Mouse (Mus musculus) neural tube, embryonic 15.5 days (tissue): Measurements from ENCODE around the gene Card11. TPM values are rescaled to one million over a fixed set of nuclear protein-coding genes. Genes with fewer than 3 reads are reported as not detected.

Experiments
- ATAC-seq: fragments of 200-750 bp; cut with Nextera tagmentation; 2 replicates; pipeline ENCODE4 v1.8.0; 2017; ENCODE audit warnings: mild to moderate bottlenecking, moderate TSS enrichment, moderate library complexity; ENCODE audit not compliant: low FRiP score
- H3K27ac ChIP-seq: fragments of 300-500 bp; sonication (generic); replicated peaks from 2 replicates; pipeline ENCODE4 v1.5.1; 2015; ENCODE audit warnings: mild to moderate bottlenecking, inconsistent platforms
- H3K27me3 ChIP-seq: fragments of 300-500 bp; sonication (generic); replicated peaks from 2 replicates; pipeline ENCODE4 v1.6.1; 2015; ENCODE audit warnings: inconsistent platforms
- H3K36me3 ChIP-seq: fragments of 300-500 bp; sonication (generic); 2 replicates; pipeline ENCODE4 v1.6.1; 2015; ENCODE audit warnings: inconsistent platforms
- H3K4me1 ChIP-seq: fragments of 300-500 bp; sonication (generic); 2 replicates; pipeline ENCODE4 v1.6.1; 2015; ENCODE audit warnings: inconsistent platforms
- H3K4me2 ChIP-seq: fragments of 300-500 bp; sonication (generic); 2 replicates; pipeline ENCODE4 v1.6.1; 2015; ENCODE audit warnings: inconsistent platforms, mild to moderate bottlenecking, moderate library complexity
- H3K4me3 ChIP-seq: fragments of 300-500 bp; sonication (generic); replicated peaks from 2 replicates; pipeline ENCODE4 v1.5.1; 2015; ENCODE audit warnings: mild to moderate bottlenecking, inconsistent platforms
- H3K9ac ChIP-seq: fragments of 300-500 bp; sonication (generic); replicated peaks from 2 replicates; pipeline ENCODE4 v1.6.1; 2015; ENCODE audit warnings: mild to moderate bottlenecking, inconsistent platforms
- H3K9me3 ChIP-seq: fragments of 300-500 bp; sonication (generic); replicated peaks from 2 replicates; pipeline ENCODE4 v1.6.1; 2016; ENCODE audit warnings: inconsistent platforms
- WGBS: fragments of 180-500 bp; shearing (Covaris S2); methylation state at CpG from one replicate; pipeline ENCODE4 v1.1.7; 2015; ENCODE audit warnings: mixed read lengths; 5-methylcytosine and 5-hydroxymethylcytosine counted together
- polyA plus RNA-seq: library from polyadenylated mRNA; unstranded; fragments of >200 nt; fragmentation: Nextera tagmentation; extraction: Ambion mirVana; gene quantifications from 2 replicates; pipeline ENCODE4 v1.2.1, GENCODE M21; 2015

Gene Card11
- polyA plus RNA-seq, 1 experiment from 2014 or later = 0.26 TPM

DNA sequence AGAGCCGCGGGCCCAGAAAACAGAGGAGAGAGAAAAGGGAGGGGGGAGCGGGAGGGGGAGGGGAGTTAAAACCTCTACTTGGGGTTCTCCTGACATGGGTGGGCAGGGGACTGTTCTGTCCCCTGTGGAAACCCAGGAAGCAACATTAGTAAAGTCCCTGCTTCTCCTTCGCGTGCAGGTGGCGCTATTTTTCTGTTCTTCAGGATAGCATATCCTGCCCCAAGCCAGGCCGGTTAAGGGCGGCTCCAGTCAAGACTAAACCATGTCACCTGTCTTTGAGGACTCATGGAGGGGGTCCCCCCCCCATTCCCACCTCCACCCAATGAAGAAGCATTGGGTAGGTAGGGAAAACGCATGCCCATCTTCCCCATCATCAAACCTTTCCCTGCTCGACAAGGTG is 109.3 kb downstream of the Card11 start:
- Histone ChIP-seq H3K4me2 (no peak overlapping the region), H3K9me3 (no peaks in the 10 kb centered on the region), H3K27ac (no peak overlapping the region), H3K4me1 (peaks cover 15% of the 10 kb centered on the region), H3K4me3 (no peak overlapping the region), H3K27me3 (0 out of 2 replicates have a peak, but pooled peaks cover 4% of the 10 kb centered on the region), H3K9ac (no peak overlapping the region), H3K36me3 (no peaks in the 10 kb centered on the region)
- 61% methylated on average over 10 of the region's 10 CpGs for WGBS
- ATAC-seq = no peak

GRCm38 (mm10) chr5:140890050-140890449 is 110.3 kb downstream of the Card11 start:
- Histone ChIP-seq H3K27ac (no peak overlapping the region), H3K9ac (no peak overlapping the region), H3K36me3 (no peaks in the 10 kb centered on the region), H3K9me3 (no peaks in the 10 kb centered on the region), H3K4me2 (no peak overlapping the region), H3K4me1 (peaks cover 18% of the 10 kb centered on the region), H3K27me3 (0 out of 2 replicates have a peak, but pooled peaks cover 4% of the 10 kb centered on the region), H3K4me3 (no peak overlapping the region)
- 54% methylated on average over 14 of the region's 14 CpGs for WGBS
- no peak; the same call in 1 of the 2 replicates for ATAC-seq

GRCm38 (mm10) chr5:140889539-140889938 is 110.8 kb downstream of the Card11 start:
- Histone ChIP-seq H3K27ac (no peak overlapping the region), H3K4me2 (no peak overlapping the region), H3K9ac (no peak overlapping the region), H3K4me3 (no peak overlapping the region), H3K36me3 (no peaks in the 10 kb centered on the region), H3K27me3 (0 out of 2 replicates have a peak, but pooled peaks cover 4% of the 10 kb centered on the region), H3K9me3 (no peaks in the 10 kb centered on the region), H3K4me1 (peaks cover 19% of the 10 kb centered on the region)
- WGBS = 47% methylated on average over 8 of the region's 8 CpGs
- no peak for ATAC-seq

GRCm38 (mm10) chr5:140887871-140888270 is 112.5 kb downstream of the Card11 start:
- WGBS = 66% methylated on average over 8 of the region's 8 CpGs
- peaks cover 19% of the 10 kb centered on the region for H3K4me1 ChIP-seq
- H3K27me3 ChIP-seq = 0 out of 2 replicates have a peak, but pooled peaks cover 4% of the 10 kb centered on the region
- no peak overlapping the region for H3K27ac ChIP-seq
- no peak overlapping the region for H3K4me2 ChIP-seq
- H3K4me3 ChIP-seq = no peak overlapping the region
- no peak for ATAC-seq
- H3K9ac ChIP-seq = no peak overlapping the region
- no peaks in the 10 kb centered on the region for H3K9me3 ChIP-seq
- H3K36me3 ChIP-seq = no peaks in the 10 kb centered on the region

GRCm38 (mm10) chr5:140884966-140885365 is 115.4 kb downstream of the Card11 start:
- Histone ChIP-seq H3K4me3 (no peak overlapping the region), H3K4me2 (no peak overlapping the region), H3K27ac (no peak overlapping the region), H3K4me1 (0 out of 2 replicates have a peak, but pooled peaks cover 10% of the 10 kb centered on the region), H3K9ac (no peak overlapping the region), H3K36me3 (no peaks in the 10 kb centered on the region), H3K27me3 (0 out of 2 replicates have a peak, but pooled peaks cover 4% of the 10 kb centered on the region), H3K9me3 (no peaks in the 10 kb centered on the region)
- ATAC-seq = no peak
- WGBS = 48% methylated on average over 13 of the region's 13 CpGs

GRCm38 (mm10) chr5:140882391-140882790 is 118.0 kb downstream of the Card11 start:
- H3K27me3 ChIP-seq = no peaks in the 10 kb centered on the region
- H3K36me3 ChIP-seq = no peaks in the 10 kb centered on the region
- no peak overlapping the region for H3K4me3 ChIP-seq
- H3K4me2 ChIP-seq = no peak overlapping the region
- WGBS = 78% methylated on average over 4 of the region's 4 CpGs
- no peak for ATAC-seq
- H3K4me1 ChIP-seq = 0 out of 2 replicates have a peak, but pooled peaks cover 4% of the 10 kb centered on the region
- no peaks in the 10 kb centered on the region for H3K9me3 ChIP-seq
- no peak overlapping the region for H3K9ac ChIP-seq
- H3K27ac ChIP-seq = no peak overlapping the region

DNA sequence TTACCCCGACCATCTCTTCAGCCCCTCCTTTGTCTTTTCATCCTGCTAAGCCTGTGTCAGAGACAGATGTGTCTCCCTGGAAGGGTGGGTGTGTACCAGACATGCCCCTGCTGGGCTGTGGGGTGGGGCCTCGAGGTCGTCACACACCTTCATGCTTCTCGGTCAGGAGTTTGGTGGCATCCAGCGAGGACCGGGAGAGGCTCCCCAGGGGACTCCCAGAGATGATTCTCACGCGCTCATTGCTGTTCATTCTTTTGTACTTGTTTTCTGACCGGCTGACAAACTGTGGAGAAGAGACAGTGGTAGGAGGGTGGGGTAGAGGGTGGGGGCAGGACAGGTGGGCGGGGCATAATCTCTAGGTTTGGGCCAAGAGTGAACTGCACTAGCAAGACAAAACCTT is 120.2 kb downstream of the Card11 start:
- Histone ChIP-seq H3K27ac (no peak overlapping the region), H3K36me3 (no peaks in the 10 kb centered on the region), H3K27me3 (no peaks in the 10 kb centered on the region), H3K4me1 (0 out of 2 replicates have a peak, but pooled peaks cover 1% of the 10 kb centered on the region), H3K9ac (no peak overlapping the region), H3K4me3 (no peak overlapping the region), H3K4me2 (no peak overlapping the region), H3K9me3 (no peaks in the 10 kb centered on the region)
- ATAC-seq = no peak
- WGBS = 42% methylated on average over 10 of the region's 10 CpGs

- Histone ChIP-seq H3K27me3 (peaks cover 4% of the 10 kb centered on the region; the same call in 1 of the 2 replicates), H3K9me3 (no peaks in the 10 kb centered on the region), H3K36me3 (no peaks in the 10 kb centered on the region), H3K4me2 (no peak overlapping the region), H3K4me1 (no peaks in the 10 kb centered on the region; the same call in 1 of the 2 replicates), H3K27ac (no peak overlapping the region), H3K9ac (no peak overlapping the region), H3K4me3 (no peak overlapping the region)
- ATAC-seq = no peak
- 73% methylated on average over 6 of the region's 6 CpGs for WGBS
Measured at GRCm38 (mm10) chr5:140878644-140879043, 121.7 kb downstream of the Card11 start.

DNA sequence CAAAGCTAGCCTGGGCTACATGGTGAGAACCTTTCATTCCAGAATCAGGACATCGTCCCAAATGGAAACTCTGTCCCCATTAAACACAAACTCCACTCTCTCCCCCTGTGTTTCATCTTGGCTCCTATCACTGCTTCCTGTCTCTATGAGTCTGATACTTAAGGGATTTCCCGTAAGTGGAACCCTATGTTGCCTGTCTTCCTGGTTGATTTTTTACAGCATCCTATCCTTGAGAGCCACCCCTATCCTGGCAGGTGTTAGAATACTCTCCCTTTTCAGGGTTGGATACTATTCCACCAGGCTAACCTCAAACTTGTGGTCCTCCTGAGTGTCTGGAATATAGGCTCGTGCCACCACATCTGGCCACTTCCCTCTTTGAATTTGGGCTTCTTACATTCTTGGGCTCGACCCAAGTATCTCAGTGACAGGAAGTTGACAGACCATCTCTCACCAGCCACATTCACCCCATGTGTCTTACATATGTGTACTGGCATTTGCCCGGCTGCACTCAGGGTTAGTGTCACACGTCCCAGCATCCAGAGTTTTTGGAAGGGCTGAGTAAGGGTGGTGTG is 126.6 kb downstream of the Card11 start:
- Histone ChIP-seq H3K4me1 (peaks cover 27% of the 10 kb centered on the region), H3K27ac (no peak overlapping the region), H3K4me2 (no peak overlapping the region), H3K27me3 (peaks cover 6% of the 10 kb centered on the region; the same call in 1 of the 2 replicates), H3K9me3 (no peaks in the 10 kb centered on the region), H3K36me3 (no peaks in the 10 kb centered on the region), H3K4me3 (no peak overlapping the region), H3K9ac (no peak overlapping the region)
- WGBS = 83% methylated on average over 6 of the region's 6 CpGs
- no peak for ATAC-seq

DNA sequence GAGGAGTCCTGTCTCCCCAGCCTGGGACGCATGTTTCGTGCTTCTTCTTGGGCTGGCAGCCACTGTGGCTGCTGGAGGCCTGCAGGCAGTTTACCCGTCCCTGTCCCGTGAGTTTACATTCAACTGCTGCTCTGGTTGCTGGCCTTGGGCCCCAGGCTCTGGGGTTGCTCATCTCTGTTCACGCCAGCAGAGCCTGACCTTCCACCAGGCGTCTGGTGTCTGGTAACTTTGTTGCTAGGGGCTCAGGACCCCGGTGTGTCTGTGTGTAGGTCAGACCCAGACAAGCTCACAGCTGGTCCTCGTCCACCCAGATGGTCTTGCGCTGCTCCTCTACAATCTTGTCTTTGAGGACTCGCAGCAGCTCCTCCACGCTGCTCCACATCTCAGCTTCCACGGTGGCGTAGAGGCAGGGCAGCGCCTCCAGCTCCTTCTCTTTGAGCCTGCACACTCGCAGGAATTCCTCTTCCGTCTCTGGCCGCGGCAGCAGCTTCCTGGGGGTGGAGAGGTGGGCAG is 127.3 kb downstream of the Card11 start:
- Histone ChIP-seq H3K9me3 (no peaks in the 10 kb centered on the region), H3K4me2 (peak overlapping the region; percentile 29), H3K27me3 (peaks cover 6% of the 10 kb centered on the region; the same call in 1 of the 2 replicates), H3K4me1 (peaks cover 27% of the 10 kb centered on the region), H3K9ac (no peak overlapping the region), H3K27ac (peak overlapping the region; percentile 48; the same call in 1 of the 2 replicates), H3K36me3 (no peaks in the 10 kb centered on the region), H3K4me3 (no peak overlapping the region)
- no peak for ATAC-seq
- WGBS = 20% methylated on average over 18 of the region's 18 CpGs

- Histone ChIP-seq H3K36me3 (no peaks in the 10 kb centered on the region), H3K27me3 (peaks cover 6% of the 10 kb centered on the region; the same call in 1 of the 2 replicates), H3K4me1 (peaks cover 27% of the 10 kb centered on the region), H3K27ac (no peak overlapping the region), H3K4me3 (no peak overlapping the region), H3K4me2 (peak overlapping the region; percentile 29), H3K9me3 (no peaks in the 10 kb centered on the region), H3K9ac (no peak overlapping the region)
- WGBS = 33% methylated on average over 11 of the region's 11 CpGs
- no peak for ATAC-seq
Measured at GRCm38 (mm10) chr5:140872532-140873038, 127.8 kb downstream of the Card11 start.

- no peak for ATAC-seq
- 76% methylated on average over 6 of the region's 6 CpGs for WGBS
- peaks cover 27% of the 10 kb centered on the region for H3K4me1 ChIP-seq
- no peak overlapping the region for H3K9ac ChIP-seq
- H3K27me3 ChIP-seq = peaks cover 6% of the 10 kb centered on the region; the same call in 1 of the 2 replicates
- H3K4me2 ChIP-seq = no peak overlapping the region
- H3K4me3 ChIP-seq = no peak overlapping the region
- no peak overlapping the region for H3K27ac ChIP-seq
- no peaks in the 10 kb centered on the region for H3K9me3 ChIP-seq
- no peaks in the 10 kb centered on the region for H3K36me3 ChIP-seq
Measured at GRCm38 (mm10) chr5:140871241-140871640, 129.1 kb downstream of the Card11 start.
